Mouse (Mus musculus): ENCODE results near the gene Aven.

DNA sequence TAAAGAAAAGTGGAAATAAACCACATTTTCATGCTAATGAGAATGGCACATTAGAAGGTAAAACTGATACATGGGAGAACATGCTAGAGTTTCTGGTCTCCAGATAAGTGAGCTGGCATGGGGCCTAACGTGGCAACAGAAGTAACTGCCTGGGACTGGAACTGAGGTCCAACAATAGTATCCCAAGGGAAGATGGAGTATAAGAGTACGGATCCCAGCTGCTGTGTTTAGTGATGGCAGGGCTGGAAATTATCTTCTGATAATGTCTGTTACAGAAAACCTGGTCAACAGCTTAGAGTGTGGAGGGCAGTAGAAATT is 9.5 kb upstream of the Aven start:
- TF ChIP-seq ZNF384 (IDR thresholded peaks at IDR 0.05; ENCODE audit: low read depth, low read length) = no peak
- no peak for TF ChIP-seq ZC3H11A (IDR thresholded peaks at IDR 0.05; ENCODE audit: borderline replicate concordance, low read depth, low read length)
- no peak for TF ChIP-seq MAFK (IDR thresholded peaks at IDR 0.05; ENCODE audit: insufficient read depth, low read depth, low read length)
- no peak for TF ChIP-seq CHD2 (IDR thresholded peaks at IDR 0.05; ENCODE audit: low read depth, low read length)
- TF ChIP-seq HCFC1 (IDR thresholded peaks at IDR 0.05; ENCODE audit: borderline replicate concordance, insufficient read depth, low read length) = no peak

All from ES-E14 (cell line).